Mouse (Mus musculus): ENCODE measurements around the gene Snip1. TPM values are rescaled to one million over a fixed set of nuclear protein-coding genes. Genes with fewer than 3 reads are reported as not detected.
A peak's percentile ranks its signal among the peaks of the same experiment; 100 is the strongest.

Gene Snip1
- polyA plus RNA-seq (2015; fragmentation: Nextera tagmentation; extraction: Ambion mirVana) = 24.6 and 28.2 TPM in 2 replicates

DNA sequence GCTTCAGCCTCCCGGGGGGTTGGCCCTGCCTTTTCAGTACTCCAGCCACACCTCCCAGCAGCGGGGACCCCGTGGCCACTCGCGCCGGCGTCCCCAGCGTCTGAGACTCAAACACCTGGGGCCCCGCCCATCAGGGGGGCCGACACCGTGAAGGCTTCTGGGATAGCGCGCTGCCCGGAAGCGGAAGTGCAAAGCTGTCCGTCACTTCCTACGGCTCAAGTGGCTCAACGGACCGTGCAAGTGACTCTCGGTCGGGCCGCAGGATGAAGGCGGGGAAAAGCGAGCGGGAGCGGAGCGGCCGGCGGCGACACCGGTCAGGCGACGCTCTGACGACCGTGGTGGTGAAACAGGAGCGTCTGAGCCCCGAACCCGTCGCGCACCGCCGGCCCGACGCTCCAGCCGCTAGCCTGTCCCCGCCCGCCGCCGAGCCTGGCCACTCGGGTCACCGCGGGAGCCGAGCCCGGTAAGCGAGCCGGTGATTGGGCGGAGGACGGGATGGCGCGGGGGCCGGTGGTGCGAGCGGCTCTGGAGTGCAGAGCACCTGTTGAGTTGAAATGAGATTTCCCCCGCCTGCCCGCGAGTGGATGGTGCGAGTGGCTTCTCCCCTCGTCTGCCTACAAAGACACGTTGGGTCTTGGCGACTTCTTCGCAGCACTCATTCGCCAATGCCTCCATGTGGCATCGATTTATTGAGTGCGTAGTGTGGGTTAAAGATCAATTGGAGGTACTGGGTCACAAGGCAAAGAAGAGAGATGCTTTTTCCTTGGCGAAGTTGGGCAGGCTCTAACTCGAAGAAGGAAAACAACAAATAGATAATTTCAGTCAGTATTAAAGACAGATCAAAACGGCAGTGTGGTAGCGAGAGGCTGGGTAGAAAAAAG is at the start of gene Snip1:
TSS of gene Snip1 (plus strand) at position 183 of the 881 bp plus-strand sequence.
- Histone ChIP-seq H3K4me1 (replicated peaks) (peaks cover 11% of the 10 kb centered on the region; the same call in 1 of the 2 replicates), H3K9me3 (no peaks in the 10 kb centered on the region), H3K9ac (peak within 1 kb of the TSS; percentile 89), H3K36me3 (peaks cover 19% of the 10 kb centered on the region), H3K27ac (peak within 1 kb of the TSS; percentile 60; the same call in 1 of the 2 replicates), H3K4me2 (replicated peaks) (peak within 1 kb of the TSS; percentile 82), H3K4me3 (replicated peaks) (peak within 1 kb of the TSS; percentile 87), H3K27me3 (replicated peaks) (no peaks in the 10 kb centered on the region)
- peak; percentile 96 for ATAC-seq
- WGBS = under 1% methylated on average over 78 of the region's 78 CpGs

GRCm38 (mm10) chr4:125017431-125017830 is 49.0 kb upstream of the Snip1 start:
- ATAC-seq = no peak
- no peak overlapping the region for H3K27ac ChIP-seq
- H3K4me2 ChIP-seq (replicated peaks) = no peak overlapping the region
- no peak overlapping the region for H3K4me3 ChIP-seq (replicated peaks)
- 73% methylated on average over 11 of the region's 11 CpGs for WGBS
- H3K36me3 ChIP-seq = no peaks in the 10 kb centered on the region
- no peaks in the 10 kb centered on the region for H3K9me3 ChIP-seq
- H3K9ac ChIP-seq = no peak overlapping the region
- no peaks in the 10 kb centered on the region for H3K4me1 ChIP-seq (replicated peaks)
- H3K27me3 ChIP-seq (replicated peaks) = 0 out of 2 replicates have a peak, but pooled peaks cover 4% of the 10 kb centered on the region

- ATAC-seq = no peak
- Histone ChIP-seq H3K9me3 (no peaks in the 10 kb centered on the region), H3K4me2 (replicated peaks) (no peak overlapping the region), H3K27ac (no peak overlapping the region), H3K4me1 (replicated peaks) (no peaks in the 10 kb centered on the region), H3K36me3 (no peaks in the 10 kb centered on the region), H3K4me3 (replicated peaks) (no peak overlapping the region), H3K27me3 (replicated peaks) (no peaks in the 10 kb centered on the region), H3K9ac (no peak overlapping the region)
- WGBS = 32% methylated on average over 11 of the region's 11 CpGs
These were observed 45.5 kb upstream of the Snip1 start for GRCm38 (mm10) chr4:125020780-125021538.

- Histone ChIP-seq H3K4me1 (replicated peaks) (peaks cover 7% of the 10 kb centered on the region), H3K9me3 (no peaks in the 10 kb centered on the region), H3K4me2 (replicated peaks) (peak overlapping the region; percentile 77), H3K27me3 (replicated peaks) (0 out of 2 replicates have a peak, but pooled peaks cover 3% of the 10 kb centered on the region), H3K27ac (peak overlapping the region; percentile 29; the same call in 1 of the 2 replicates), H3K4me3 (replicated peaks) (peak overlapping the region; percentile 91), H3K36me3 (peaks cover 6% of the 10 kb centered on the region; the same call in 1 of the 2 replicates), H3K9ac (peak overlapping the region; percentile 85)
- under 1% methylated on average over 50 of the region's 50 CpGs for WGBS
- peak; percentile 100 for ATAC-seq
These were observed 36.4 kb upstream of the Snip1 start for GRCm38 (mm10) chr4:125029891-125030614.

DNA sequence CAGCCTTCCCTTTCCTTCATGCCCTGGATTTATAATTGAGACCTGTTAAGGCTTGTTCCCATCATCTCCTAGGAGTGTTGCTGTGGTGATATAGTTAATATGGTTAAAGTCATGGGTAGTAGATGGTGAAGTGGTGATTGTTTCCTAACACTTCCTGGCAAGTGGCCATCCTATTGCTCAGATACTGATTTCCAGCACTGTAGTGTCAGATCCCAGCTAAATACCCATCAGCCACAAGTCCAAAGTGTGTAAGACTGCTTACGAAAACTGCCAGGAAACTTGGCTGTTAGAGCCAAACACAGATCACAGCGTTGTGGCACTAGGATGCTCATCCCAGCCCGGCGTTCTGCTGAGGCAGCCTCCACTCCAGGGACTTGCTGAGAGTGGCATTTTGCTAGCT is 32.1 kb upstream of the Snip1 start:
- Histone ChIP-seq H3K4me2 (replicated peaks) (no peak overlapping the region), H3K36me3 (peaks cover 12% of the 10 kb centered on the region; the same call in 1 of the 2 replicates), H3K9ac (no peak overlapping the region), H3K9me3 (no peaks in the 10 kb centered on the region), H3K27me3 (replicated peaks) (no peaks in the 10 kb centered on the region), H3K4me1 (replicated peaks) (peaks cover 7% of the 10 kb centered on the region), H3K27ac (no peak overlapping the region), H3K4me3 (replicated peaks) (no peak overlapping the region)
- no peak for ATAC-seq
- 85% methylated on average over 4 of the region's 4 CpGs for WGBS

DNA sequence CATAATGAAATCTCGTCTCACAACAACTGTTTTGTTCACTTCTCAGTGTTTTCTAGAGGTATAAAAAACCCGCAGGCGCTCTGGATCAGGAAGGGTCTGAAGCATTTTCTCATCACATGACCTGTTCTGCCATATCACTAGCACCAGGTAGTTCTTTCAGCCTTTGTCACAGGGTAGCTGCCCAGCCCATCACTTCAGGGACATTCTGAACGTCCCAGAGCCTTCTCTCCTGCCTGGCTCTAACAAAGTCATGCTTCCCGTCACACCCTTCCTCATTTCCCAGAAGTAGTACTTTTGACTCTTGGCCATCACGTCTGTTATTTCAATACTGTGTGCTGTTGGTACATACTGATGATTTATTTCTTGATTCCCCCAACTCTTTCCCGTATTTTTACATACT is 22.0 kb upstream of the Snip1 start:
- Histone ChIP-seq H3K9me3 (no peaks in the 10 kb centered on the region), H3K27me3 (replicated peaks) (no peaks in the 10 kb centered on the region), H3K36me3 (peaks cover 54% of the 10 kb centered on the region), H3K9ac (no peak overlapping the region), H3K4me3 (replicated peaks) (no peak overlapping the region), H3K4me1 (replicated peaks) (no peaks in the 10 kb centered on the region), H3K4me2 (replicated peaks) (no peak overlapping the region), H3K27ac (no peak overlapping the region)
- 87% methylated on average over 7 of the region's 7 CpGs for WGBS
- no peak for ATAC-seq

DNA sequence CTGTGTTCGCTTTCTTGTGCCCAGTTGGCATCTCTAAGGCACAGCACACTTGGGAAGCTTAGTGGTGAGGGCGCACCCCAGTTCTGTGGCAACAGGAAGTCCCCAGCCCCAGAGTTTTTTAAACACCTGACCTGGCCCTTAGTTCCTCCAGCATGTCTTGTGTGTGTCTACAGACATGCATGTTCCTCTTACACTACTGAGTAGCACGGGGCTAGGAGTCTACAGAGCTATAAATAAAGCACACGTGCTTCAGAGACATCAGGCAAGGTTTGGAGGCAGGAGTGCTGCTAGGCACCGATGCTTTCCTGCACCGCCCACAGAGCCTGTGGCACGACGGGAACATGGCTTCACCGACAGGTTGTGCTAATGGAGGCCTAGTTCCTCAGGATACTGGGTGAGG is 11.1 kb upstream of the Snip1 start:
- Histone ChIP-seq H3K27me3 (replicated peaks) (no peaks in the 10 kb centered on the region), H3K27ac (no peak overlapping the region), H3K36me3 (peaks cover 20% of the 10 kb centered on the region), H3K4me1 (replicated peaks) (no peaks in the 10 kb centered on the region), H3K4me2 (replicated peaks) (no peak overlapping the region), H3K9ac (no peak overlapping the region), H3K9me3 (no peaks in the 10 kb centered on the region), H3K4me3 (replicated peaks) (no peak overlapping the region)
- no peak for ATAC-seq
- 84% methylated on average over 9 of the region's 9 CpGs for WGBS

GRCm38 (mm10) chr4:125056476-125056875 is 10.0 kb upstream of the Snip1 start:
- H3K4me2 ChIP-seq (replicated peaks) = no peak overlapping the region
- no peak for ATAC-seq
- H3K36me3 ChIP-seq = peaks cover 20% of the 10 kb centered on the region
- 97% methylated on average over 4 of the region's 4 CpGs for WGBS
- no peaks in the 10 kb centered on the region for H3K9me3 ChIP-seq
- H3K4me3 ChIP-seq (replicated peaks) = no peak overlapping the region
- H3K27ac ChIP-seq = no peak overlapping the region
- no peak overlapping the region for H3K9ac ChIP-seq
- H3K27me3 ChIP-seq (replicated peaks) = no peaks in the 10 kb centered on the region
- H3K4me1 ChIP-seq (replicated peaks) = no peaks in the 10 kb centered on the region

DNA sequence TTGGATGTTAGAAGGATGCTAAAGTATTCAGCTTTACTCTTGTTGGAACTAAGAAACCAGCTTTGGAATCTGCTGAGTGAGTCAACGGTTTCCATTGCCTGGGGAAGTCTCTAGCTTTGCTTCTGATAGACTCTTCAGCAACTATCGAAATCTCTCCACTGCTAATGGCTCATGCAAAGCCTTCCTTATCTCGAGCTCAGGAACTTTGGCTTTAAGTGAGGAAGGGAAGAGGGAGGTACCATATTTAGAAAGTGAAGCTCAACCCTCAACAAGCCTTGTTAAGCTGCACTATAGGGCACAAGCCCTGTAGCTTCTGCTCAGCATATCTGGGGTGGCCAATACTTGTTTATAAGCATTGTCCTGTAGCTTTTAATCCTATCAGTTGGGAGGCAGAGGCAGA is 9.2 kb upstream of the Snip1 start:
- Histone ChIP-seq H3K4me2 (replicated peaks) (no peak overlapping the region), H3K27ac (no peak overlapping the region), H3K36me3 (peaks cover 16% of the 10 kb centered on the region), H3K9me3 (no peaks in the 10 kb centered on the region), H3K4me1 (replicated peaks) (no peaks in the 10 kb centered on the region), H3K9ac (no peak overlapping the region), H3K27me3 (replicated peaks) (no peaks in the 10 kb centered on the region), H3K4me3 (replicated peaks) (no peak overlapping the region)
- ATAC-seq = no peak
- 46% methylated on average over 3 of the region's 3 CpGs for WGBS

GRCm38 (mm10) chr4:125058033-125058432 is 8.4 kb upstream of the Snip1 start:
- Histone ChIP-seq H3K27me3 (replicated peaks) (no peaks in the 10 kb centered on the region), H3K4me2 (replicated peaks) (no peak overlapping the region), H3K9me3 (no peaks in the 10 kb centered on the region), H3K27ac (no peak overlapping the region), H3K4me1 (replicated peaks) (no peaks in the 10 kb centered on the region), H3K36me3 (0 out of 2 replicates have a peak, but pooled peaks cover 12% of the 10 kb centered on the region), H3K9ac (no peak overlapping the region), H3K4me3 (replicated peaks) (no peak overlapping the region)
- no peak for ATAC-seq
- 56% methylated on average over 5 of the region's 5 CpGs for WGBS

DNA sequence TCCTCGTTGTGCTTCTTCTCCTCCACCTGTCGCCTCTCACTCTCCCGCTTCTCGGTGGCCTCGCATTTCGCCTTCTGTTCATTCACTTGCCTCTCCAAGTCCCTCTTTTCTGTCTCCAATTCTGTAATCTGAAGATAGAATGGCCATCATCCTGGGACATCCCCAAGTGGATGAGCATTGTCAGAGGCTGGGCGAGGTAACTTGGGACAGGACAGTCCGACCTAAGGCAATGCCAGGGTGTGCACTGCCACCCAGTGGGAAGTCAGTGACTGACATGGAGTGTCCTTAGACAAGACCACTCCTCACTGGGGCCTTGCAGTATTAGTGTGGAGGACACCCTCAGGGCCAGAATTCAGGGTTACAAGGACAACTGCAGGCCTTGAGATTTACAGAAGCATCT is 7.4 kb upstream of the Snip1 start:
- ATAC-seq = peak; percentile 81
- Histone ChIP-seq H3K4me2 (replicated peaks) (peak overlapping the region; percentile 51), H3K4me1 (replicated peaks) (no peaks in the 10 kb centered on the region), H3K9me3 (no peaks in the 10 kb centered on the region), H3K9ac (no peak overlapping the region), H3K27me3 (replicated peaks) (no peaks in the 10 kb centered on the region), H3K4me3 (replicated peaks) (no peak overlapping the region), H3K36me3 (0 out of 2 replicates have a peak, but pooled peaks cover 7% of the 10 kb centered on the region), H3K27ac (no peak overlapping the region)
- 2% methylated on average over 8 of the region's 8 CpGs for WGBS

- H3K9me3 ChIP-seq = no peaks in the 10 kb centered on the region
- peaks cover 11% of the 10 kb centered on the region; the same call in 1 of the 2 replicates for H3K4me1 ChIP-seq (replicated peaks)
- 70% methylated on average over 8 of the region's 8 CpGs for WGBS
- no peak for ATAC-seq
- H3K27me3 ChIP-seq (replicated peaks) = no peaks in the 10 kb centered on the region
- no peak overlapping the region for H3K4me3 ChIP-seq (replicated peaks)
- H3K4me2 ChIP-seq (replicated peaks) = no peak overlapping the region
- no peak overlapping the region for H3K9ac ChIP-seq
- peaks cover 3% of the 10 kb centered on the region; the same call in 1 of the 2 replicates for H3K36me3 ChIP-seq
- H3K27ac ChIP-seq = no peak overlapping the region
These were observed 2.6 kb upstream of the Snip1 start for GRCm38 (mm10) chr4:125063829-125064228.

All from intestine, embryonic 15.5 days (tissue).